Mouse (Mus musculus) midbrain, postnatal 0 days (tissue): ENCODE results near the gene Crygs. TPM values are rescaled to one million over a fixed set of nuclear protein-coding genes. Genes with fewer than 3 reads are reported as not detected.

Source experiments
- ATAC-seq: fragments of 200-750 bp; cut with Nextera tagmentation; 2 replicates; pipeline ENCODE4 v1.8.0; 2017; ENCODE audit warnings: moderate number of reproducible peaks, mild to moderate bottlenecking, moderate TSS enrichment, moderate library complexity; ENCODE audit not compliant: low FRiP score
- DNase-seq: peaks from one replicate; pipeline ENCODE4 v3.0.0-alpha.2; 2015; ENCODE audit warnings: low spot score
- H3K27ac ChIP-seq: fragments of 300-500 bp; sonication (generic); 2 replicates; pipeline ENCODE4 v1.5.1; 2014; ENCODE audit warnings: low read depth, mild to moderate bottlenecking, low read length, mixed read lengths
- H3K27me3 ChIP-seq: fragments of 300-500 bp; sonication (generic); 2 replicates; pipeline ENCODE4 v1.6.1; 2014; ENCODE audit warnings: low read length, control low read depth, mixed read lengths; ENCODE audit not compliant: insufficient read depth
- H3K36me3 ChIP-seq: fragments of 300-500 bp; sonication (generic); 2 replicates; pipeline ENCODE4 v1.6.1; 2014; ENCODE audit warnings: low read length, control low read depth, mixed read lengths; ENCODE audit not compliant: insufficient read depth
- H3K4me1 ChIP-seq: fragments of 300-500 bp; sonication (generic); 2 replicates; pipeline ENCODE4 v1.6.1; 2014; ENCODE audit warnings: mild to moderate bottlenecking, control low read depth, antibody characterized with exemption, low read length, mixed read lengths; ENCODE audit not compliant: insufficient read depth
- H3K4me2 ChIP-seq: fragments of 300-500 bp; sonication (generic); 2 replicates; pipeline ENCODE4 v1.6.1; 2014; ENCODE audit warnings: low read depth, mild to moderate bottlenecking, low read length, mixed read lengths; ENCODE audit not compliant: poor library complexity, severe bottlenecking
- H3K4me3 ChIP-seq: fragments of 300-500 bp; sonication (generic); 2 replicates; pipeline ENCODE4 v1.5.1; 2014; ENCODE audit warnings: low read depth, mild to moderate bottlenecking, low read length, moderate library complexity
- H3K9ac ChIP-seq: fragments of 300-500 bp; sonication (generic); replicated peaks from 2 replicates; pipeline ENCODE4 v1.6.1; 2014; ENCODE audit warnings: mild to moderate bottlenecking, low read length, moderate library complexity, mixed read lengths; ENCODE audit not compliant: poor library complexity, severe bottlenecking
- H3K9me3 ChIP-seq: fragments of 300-500 bp; sonication (generic); 2 replicates; pipeline ENCODE4 v1.6.1; 2016; ENCODE audit warnings: low read length, control low read depth
- CTCF ChIP-seq: IDR thresholded peaks from 2 replicates; pipeline ENCODE4 v1.5.1; 2016; ENCODE audit warnings: antibody characterized with exemption, mild to moderate bottlenecking
- WGBS: fragments of 180-500 bp; shearing (Covaris S2); extraction: QIAGEN DNeasy Blood & Tissue Kit; methylation state at CpG from one replicate; pipeline ENCODE4 v1.1.7; 2014; 5-methylcytosine and 5-hydroxymethylcytosine counted together
- polyA plus RNA-seq: library from polyadenylated mRNA; unstranded; fragments of >200 nt; fragmentation: Nextera tagmentation; extraction: Ambion mirVana; gene quantifications from 2 replicates; pipeline ENCODE4 v1.2.1, GENCODE M21; 2015
- total RNA-seq: library from RNA; depleted of rRNA; stranded (reverse); fragments of >200 nt; gene quantifications from 2 replicates; pipeline ENCODE4 v1.2.3, GENCODE M21; 2014

Gene Crygs
- total and polyA plus RNA-seq, 2 experiments from 2014 or later, result not detected

DNA sequence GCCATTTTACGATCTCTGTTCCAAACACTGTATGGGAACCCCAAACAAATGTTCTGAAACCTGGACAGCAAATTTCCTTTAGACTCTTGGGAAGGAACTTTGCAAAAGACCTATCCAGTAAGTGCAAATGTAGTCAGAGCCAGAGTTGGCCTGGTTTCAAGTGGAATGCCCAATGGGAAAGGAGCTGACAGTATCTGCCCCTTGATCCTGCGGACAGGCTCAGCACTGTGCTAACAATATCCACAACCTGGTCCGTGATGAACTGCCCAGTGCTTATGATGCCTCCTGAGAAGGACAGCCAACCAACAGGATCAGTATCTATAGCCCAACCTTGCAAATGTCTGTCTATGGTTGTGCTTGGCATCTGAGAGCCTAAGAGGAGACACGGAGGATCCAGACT is 34.1 kb upstream of the Crygs start:
- 0 out of 2 replicates have a peak, but pooled peaks cover 3% of the 10 kb centered on the region for H3K36me3 ChIP-seq
- H3K9me3 ChIP-seq, result no peaks in the 10 kb centered on the region
- no peak overlapping the region for H3K4me3 ChIP-seq
- H3K27me3 ChIP-seq, result no peaks in the 10 kb centered on the region
- H3K4me2 ChIP-seq, result no peak overlapping the region
- DNase-seq, result no peak
- H3K27ac ChIP-seq, result no peak overlapping the region
- 89% methylated on average over 4 of the region's 4 CpGs for WGBS
- no peak for ATAC-seq
- TF ChIP-seq CTCF, result no peak
- 0 out of 2 replicates have a peak, but pooled peaks cover 2% of the 10 kb centered on the region for H3K4me1 ChIP-seq
- H3K9ac ChIP-seq, result no peak overlapping the region

- 74% methylated on average over 5 of the region's 5 CpGs for WGBS
- Histone ChIP-seq H3K36me3 (0 out of 2 replicates have a peak, but pooled peaks cover 4% of the 10 kb centered on the region), H3K9ac (0 out of 2 replicates have a peak overlapping the region, but pooled peaks have one; percentile 79), H3K4me1 (0 out of 2 replicates have a peak, but pooled peaks cover 2% of the 10 kb centered on the region), H3K9me3 (no peaks in the 10 kb centered on the region), H3K4me3 (peak overlapping the region; percentile 63), H3K27me3 (no peaks in the 10 kb centered on the region), H3K4me2 (peak overlapping the region; percentile 94), H3K27ac (peak overlapping the region; percentile 60; the same call in 1 of the 2 replicates)
- no peak for TF ChIP-seq CTCF
- ATAC-seq (no peak), DNase-seq (no peak)
Observed at GRCm38 (mm10) chr16:22844834-22845233, 33.5 kb upstream of the Crygs start.

- Histone ChIP-seq H3K9me3 (no peaks in the 10 kb centered on the region), H3K4me1 (0 out of 2 replicates have a peak, but pooled peaks cover 2% of the 10 kb centered on the region), H3K27me3 (no peaks in the 10 kb centered on the region), H3K36me3 (0 out of 2 replicates have a peak, but pooled peaks cover 4% of the 10 kb centered on the region), H3K27ac (peak overlapping the region; percentile 60; the same call in 1 of the 2 replicates), H3K4me2 (peak overlapping the region; percentile 94), H3K4me3 (peak overlapping the region; percentile 63), H3K9ac (peak overlapping the region; percentile 79)
- WGBS, result 8% methylated on average over 25 of the region's 26 CpGs
- DNase-seq, result peak; percentile 92
- ATAC-seq, result peak; percentile 94
- TF ChIP-seq CTCF, result peak; percentile 1; the same call in 1 of the 2 replicates
Observed at GRCm38 (mm10) chr16:22844061-22844801, 32.9 kb upstream of the Crygs start.

- Histone ChIP-seq H3K27me3 (no peaks in the 10 kb centered on the region), H3K9me3 (no peaks in the 10 kb centered on the region), H3K4me2 (no peak overlapping the region), H3K9ac (no peak overlapping the region), H3K36me3 (0 out of 2 replicates have a peak, but pooled peaks cover 4% of the 10 kb centered on the region), H3K27ac (no peak overlapping the region), H3K4me1 (0 out of 2 replicates have a peak, but pooled peaks cover 2% of the 10 kb centered on the region), H3K4me3 (no peak overlapping the region)
- DNase-seq (no peak), ATAC-seq (no peak)
- 93% methylated on average over 5 of the region's 5 CpGs for WGBS
- TF ChIP-seq CTCF, result no peak
Observed at GRCm38 (mm10) chr16:22842871-22843270, 31.5 kb upstream of the Crygs start.

DNA sequence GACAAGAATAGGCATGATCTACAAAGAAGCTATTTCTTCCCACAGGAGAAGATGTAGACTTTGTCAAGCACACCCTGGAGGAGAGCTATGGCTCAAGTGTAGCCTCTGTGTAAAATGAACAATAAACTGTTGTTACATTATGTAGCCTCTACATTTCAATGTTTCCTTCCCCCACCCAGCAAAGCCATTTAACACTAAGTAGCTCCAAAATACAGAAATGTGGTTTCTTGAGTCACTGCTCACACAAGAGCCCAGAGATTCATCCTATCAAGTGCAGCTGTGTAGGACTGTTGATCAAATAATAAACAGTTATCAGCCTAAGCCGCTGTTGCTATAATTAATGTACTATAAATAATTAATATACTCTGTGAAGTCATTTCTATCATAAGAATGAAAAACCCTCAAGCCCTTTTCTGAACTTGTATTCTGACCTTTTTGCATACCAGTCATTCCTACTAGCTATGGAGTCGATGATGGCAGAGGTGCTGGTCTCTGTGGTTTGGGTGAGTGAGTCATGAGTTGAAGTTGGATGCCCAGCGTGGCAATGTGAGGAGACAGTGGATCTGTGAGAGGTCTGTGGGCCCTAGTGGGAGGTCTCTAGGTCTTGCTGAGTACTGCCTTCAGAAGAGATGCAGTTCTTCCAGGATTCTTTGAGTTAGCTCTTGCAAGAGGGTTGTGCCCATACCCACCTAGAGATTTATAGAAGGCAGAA is 27.9 kb upstream of the Crygs start:
- 90% methylated on average over 3 of the region's 3 CpGs for WGBS
- Histone ChIP-seq H3K27ac (no peak overlapping the region), H3K4me1 (no peaks in the 10 kb centered on the region), H3K9me3 (no peaks in the 10 kb centered on the region), H3K4me3 (no peak overlapping the region), H3K9ac (no peak overlapping the region), H3K36me3 (0 out of 2 replicates have a peak, but pooled peaks cover 4% of the 10 kb centered on the region), H3K27me3 (no peaks in the 10 kb centered on the region), H3K4me2 (no peak overlapping the region)
- TF ChIP-seq CTCF, result no peak
- DNase-seq (no peak), ATAC-seq (no peak)
